Mouse (Mus musculus) ES-Bruce4 (cell line): ENCODE data around the gene Pex26.

ENCODE experiments used
- CTCF ChIP-seq: IDR thresholded peaks from one replicate; pipeline ENCODE4 v1.8.1; 2011; ENCODE audit warnings: low read depth, low read length
- EP300 ChIP-seq: IDR thresholded peaks from 2 replicates; pipeline ENCODE4 v1.6.1; 2011; ENCODE audit warnings: low read depth, low read length; ENCODE audit not compliant: insufficient read depth
- POLR2A ChIP-seq: IDR thresholded peaks from one replicate; pipeline ENCODE4 v1.8.1; 2011; ENCODE audit warnings: low read length; ENCODE audit not compliant: insufficient read depth

- TF ChIP-seq CTCF (no peak), EP300 (no peak), POLR2A (no peak)
Measured at GRCm38 (mm10) chr6:121139271-121139670, 44.2 kb upstream of the Pex26 start.
